Mouse (Mus musculus) G1E (cell line): ENCODE data around the gene Dnajc5.

Source experiments
- CTCF ChIP-seq: IDR thresholded peaks from 2 replicates; pipeline ENCODE4 v1.5.1; 2012; ENCODE audit warnings: low read depth, low read length, inconsistent platforms, mixed read lengths
- GATA1 ChIP-seq: IDR thresholded peaks from 2 replicates; pipeline ENCODE4 v1.6.1; 2012; ENCODE audit warnings: borderline replicate concordance, low read length, inconsistent platforms, mixed read lengths
- GATA2 ChIP-seq: IDR thresholded peaks from 2 replicates; pipeline ENCODE4 v1.6.1; 2012; ENCODE audit warnings: low read depth, low read length, inconsistent platforms, borderline replicate concordance
- POLR2AphosphoS5 ChIP-seq: IDR thresholded peaks from 2 replicates; pipeline ENCODE4 v1.6.1; 2012; ENCODE audit warnings: low read depth, low read length, inconsistent platforms; ENCODE audit not compliant: insufficient replicate concordance
- TAL1 ChIP-seq: conservative IDR thresholded peaks from 2 replicates; pipeline ENCODE4 v1.6.1; 2012; ENCODE audit warnings: low read depth, low read length, inconsistent platforms, mixed read lengths

GRCm38 (mm10) chr2:181548227-181548626 is 27.9 kb downstream of the Dnajc5 start:
- TF ChIP-seq CTCF, result no peak
- no peak for TF ChIP-seq TAL1
- no peak for TF ChIP-seq POLR2AphosphoS5
- no peak for TF ChIP-seq GATA1
- TF ChIP-seq GATA2, result no peak
